Mouse (Mus musculus): ENCODE results near the gene Myl9.

DNA sequence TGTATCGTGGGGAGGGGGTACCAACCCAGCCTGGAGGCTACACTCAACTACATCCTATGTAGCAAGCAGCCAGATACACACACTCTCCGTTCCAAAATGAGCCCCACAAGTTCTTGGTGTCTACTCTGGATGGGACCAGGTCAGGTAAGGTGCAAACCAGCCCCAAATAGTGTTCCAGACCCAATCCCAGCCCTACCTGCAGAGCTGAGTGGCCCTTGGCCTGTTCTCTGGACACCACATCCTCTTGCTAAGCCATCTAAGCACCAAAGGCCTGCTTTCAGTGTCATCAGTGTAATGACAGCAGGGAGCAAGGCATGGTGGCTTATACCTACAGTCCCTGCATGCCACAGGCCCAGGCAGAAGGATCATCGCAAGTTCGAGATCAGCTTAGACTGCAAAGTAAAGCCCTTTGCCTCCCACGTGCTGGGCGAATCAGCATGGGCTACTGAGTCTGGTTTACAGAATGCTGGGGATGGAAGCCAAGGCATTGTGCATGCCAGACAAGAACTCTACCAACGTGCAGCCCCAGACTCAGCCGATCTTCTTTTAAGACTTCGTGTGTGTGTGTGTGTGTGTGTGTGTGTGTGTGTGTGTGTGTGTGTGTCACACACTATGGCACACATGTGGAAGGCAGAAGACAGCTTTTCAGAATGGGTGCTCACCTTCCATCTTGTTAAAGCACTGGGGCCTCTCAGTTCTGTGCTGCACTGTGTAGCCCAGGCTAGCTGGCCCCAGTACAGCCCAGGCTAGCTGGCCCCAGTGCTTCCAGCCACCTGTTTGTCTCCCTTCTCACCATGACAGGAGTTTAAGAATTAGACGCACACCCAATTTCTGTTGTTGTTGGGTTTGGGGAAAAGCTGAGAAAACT lies 7.5 kb downstream of the Myl9 start:
- TF ChIP-seq POLR2A (IDR thresholded peaks at IDR 0.05; ENCODE audit: low read depth, low read length): no peak
- TF ChIP-seq CTCF (IDR thresholded peaks at IDR 0.05; ENCODE audit: extremely low read depth, insufficient read length, insufficient replicate concordance, low read depth, low read length): no peak

All from small intestine, adult 2 months (tissue).